Mouse (Mus musculus): ENCODE results near the gene Serpina3f. TPM values are rescaled to one million over a fixed set of nuclear protein-coding genes. Genes with fewer than 3 reads are reported as not detected.

Gene Serpina3f
- 0.28 and 0.37 TPM in 2 replicates for polyA plus RNA-seq (2014; fragmentation: Nextera tagmentation; extraction: Ambion mirVana)

DNA sequence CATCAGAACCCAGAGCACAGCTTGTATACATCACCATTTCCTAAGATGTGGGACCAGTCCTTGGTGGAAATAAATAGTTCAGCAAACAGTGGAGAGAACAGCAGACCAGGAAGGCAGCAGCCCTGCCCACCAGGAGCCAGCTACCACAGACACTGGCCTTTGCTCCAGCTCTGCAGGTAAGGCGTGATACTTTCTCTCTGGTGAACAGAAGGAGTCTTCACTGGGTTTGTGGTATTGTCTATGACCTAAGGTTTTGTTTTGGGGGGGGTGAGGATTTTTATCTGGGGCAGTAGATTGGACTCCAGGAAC, at the start of gene Serpina3f:
Gene Serpina3f (plus strand): TSS at position 100 of the 309 bp plus-strand sequence.
- H3K27ac ChIP-seq (ENCODE audit: low read depth, low read length) = no peak within 1 kb of the TSS; the same call in 1 of the 2 replicates
- no peaks in the 10 kb centered on the region for H3K4me1 ChIP-seq (replicated peaks; ENCODE audit: control insufficient read depth, insufficient read depth, low read length)
- H3K27me3 ChIP-seq (ENCODE audit: control insufficient read depth, insufficient read depth, low read length) = no peaks in the 10 kb centered on the region
- no peak for ATAC-seq (ENCODE audit: low FRiP score)
- WGBS = 75% methylated on average over 1 of the region's 1 CpGs
- no peak within 1 kb of the TSS for H3K4me2 ChIP-seq (replicated peaks; ENCODE audit: low read depth, low read length)
- H3K4me3 ChIP-seq (ENCODE audit: low read depth, low read length) = no peak within 1 kb of the TSS
- H3K9ac ChIP-seq (ENCODE audit: low read depth, low read length) = no peak within 1 kb of the TSS
- H3K9me3 ChIP-seq (ENCODE audit: control insufficient read depth, low read length) = no peaks in the 10 kb centered on the region
- DNase-seq (ENCODE audit: low spot score) = no peak
- no peaks in the 10 kb centered on the region for H3K36me3 ChIP-seq (ENCODE audit: control insufficient read depth, insufficient read depth, low read length)

DNA sequence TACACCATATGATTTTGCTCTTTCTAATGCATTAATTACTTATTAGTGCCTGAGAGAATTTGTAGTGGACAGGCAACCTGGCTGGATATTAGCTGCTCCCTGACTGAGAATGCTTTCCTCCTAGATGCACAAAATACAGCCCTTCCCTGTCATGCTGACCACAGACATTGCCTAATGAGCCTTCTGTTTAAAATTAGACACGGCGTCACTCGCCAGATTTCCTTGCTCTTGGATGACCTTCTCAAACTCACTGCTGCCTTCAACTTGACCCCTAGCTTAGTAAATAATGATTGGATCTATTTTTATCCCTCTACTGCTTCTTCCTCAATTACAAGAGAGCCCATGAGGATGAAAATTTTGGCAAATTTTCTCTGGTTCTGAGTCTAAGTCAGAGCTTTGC, 39.6 kb upstream of the Serpina3f start:
- DNase-seq (ENCODE audit: low spot score) = no peak
- 75% methylated on average over 3 of the region's 3 CpGs for WGBS
- H3K9me3 ChIP-seq (ENCODE audit: control insufficient read depth, low read length) = no peaks in the 10 kb centered on the region
- no peak overlapping the region for H3K27ac ChIP-seq (ENCODE audit: low read depth, low read length)
- H3K4me1 ChIP-seq (replicated peaks; ENCODE audit: control insufficient read depth, insufficient read depth, low read length) = no peaks in the 10 kb centered on the region
- H3K27me3 ChIP-seq (ENCODE audit: control insufficient read depth, insufficient read depth, low read length) = no peaks in the 10 kb centered on the region
- no peak overlapping the region for H3K4me2 ChIP-seq (replicated peaks; ENCODE audit: low read depth, low read length)
- no peaks in the 10 kb centered on the region for H3K36me3 ChIP-seq (ENCODE audit: control insufficient read depth, insufficient read depth, low read length)
- ATAC-seq (ENCODE audit: low FRiP score) = no peak
- H3K4me3 ChIP-seq (ENCODE audit: low read depth, low read length) = no peak overlapping the region
- H3K9ac ChIP-seq (ENCODE audit: low read depth, low read length) = no peak overlapping the region

GRCm38 (mm10) chr12:104175636-104176035, 38.7 kb upstream of the Serpina3f start:
- no peak overlapping the region for H3K27ac ChIP-seq (ENCODE audit: low read depth, low read length)
- no peak overlapping the region for H3K4me3 ChIP-seq (ENCODE audit: low read depth, low read length)
- H3K9me3 ChIP-seq (ENCODE audit: control insufficient read depth, low read length) = no peaks in the 10 kb centered on the region
- ATAC-seq (ENCODE audit: low FRiP score) = no peak
- no peaks in the 10 kb centered on the region for H3K4me1 ChIP-seq (replicated peaks; ENCODE audit: control insufficient read depth, insufficient read depth, low read length)
- H3K9ac ChIP-seq (ENCODE audit: low read depth, low read length) = no peak overlapping the region
- no peaks in the 10 kb centered on the region for H3K27me3 ChIP-seq (ENCODE audit: control insufficient read depth, insufficient read depth, low read length)
- H3K4me2 ChIP-seq (replicated peaks; ENCODE audit: low read depth, low read length) = no peak overlapping the region
- DNase-seq (ENCODE audit: low spot score) = no peak
- WGBS = 84% methylated on average over 3 of the region's 3 CpGs
- no peaks in the 10 kb centered on the region for H3K36me3 ChIP-seq (ENCODE audit: control insufficient read depth, insufficient read depth, low read length)

DNA sequence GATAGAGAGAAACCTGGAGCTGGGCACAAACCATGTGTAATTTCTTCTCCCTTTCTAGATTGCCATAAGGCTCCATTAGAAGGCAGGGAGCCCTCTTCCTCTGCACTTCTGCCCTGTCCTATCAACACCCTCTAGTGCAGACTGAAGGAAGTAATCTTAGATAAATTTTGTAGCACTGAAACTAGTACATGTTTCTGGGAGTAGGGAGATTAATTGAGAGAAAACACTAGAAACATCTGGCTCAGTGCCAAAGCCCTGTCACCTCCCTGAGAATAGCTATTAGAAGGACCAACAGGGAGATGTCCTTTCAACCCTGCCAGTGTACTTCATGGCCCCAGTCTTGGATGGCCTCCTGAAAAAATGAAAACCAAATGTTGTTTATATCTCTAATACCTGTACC, 35.8 kb upstream of the Serpina3f start:
- Histone ChIP-seq H3K4me3 (ENCODE audit: low read depth, low read length) (no peak overlapping the region), H3K27me3 (ENCODE audit: control insufficient read depth, insufficient read depth, low read length) (no peaks in the 10 kb centered on the region), H3K4me1 (replicated peaks; ENCODE audit: control insufficient read depth, insufficient read depth, low read length) (no peaks in the 10 kb centered on the region), H3K9ac (ENCODE audit: low read depth, low read length) (no peak overlapping the region), H3K36me3 (ENCODE audit: control insufficient read depth, insufficient read depth, low read length) (no peaks in the 10 kb centered on the region), H3K4me2 (replicated peaks; ENCODE audit: low read depth, low read length) (no peak overlapping the region), H3K27ac (ENCODE audit: low read depth, low read length) (no peak overlapping the region), H3K9me3 (ENCODE audit: control insufficient read depth, low read length) (no peaks in the 10 kb centered on the region)
- DNase-seq (ENCODE audit: low spot score) (no peak), ATAC-seq (ENCODE audit: low FRiP score) (no peak)

GRCm38 (mm10) chr12:104178987-104179386, 35.4 kb upstream of the Serpina3f start:
- Histone ChIP-seq H3K9me3 (ENCODE audit: control insufficient read depth, low read length) (no peaks in the 10 kb centered on the region), H3K27ac (ENCODE audit: low read depth, low read length) (no peak overlapping the region), H3K4me2 (replicated peaks; ENCODE audit: low read depth, low read length) (no peak overlapping the region), H3K4me3 (ENCODE audit: low read depth, low read length) (no peak overlapping the region), H3K4me1 (replicated peaks; ENCODE audit: control insufficient read depth, insufficient read depth, low read length) (no peaks in the 10 kb centered on the region), H3K36me3 (ENCODE audit: control insufficient read depth, insufficient read depth, low read length) (no peaks in the 10 kb centered on the region), H3K9ac (ENCODE audit: low read depth, low read length) (no peak overlapping the region), H3K27me3 (ENCODE audit: control insufficient read depth, insufficient read depth, low read length) (no peaks in the 10 kb centered on the region)
- ATAC-seq (ENCODE audit: low FRiP score) (no peak), DNase-seq (ENCODE audit: low spot score) (no peak)
- 81% methylated on average over 2 of the region's 2 CpGs for WGBS

- Histone ChIP-seq H3K9ac (ENCODE audit: low read depth, low read length) (no peak overlapping the region), H3K27ac (ENCODE audit: low read depth, low read length) (no peak overlapping the region), H3K27me3 (ENCODE audit: control insufficient read depth, insufficient read depth, low read length) (no peaks in the 10 kb centered on the region), H3K4me3 (ENCODE audit: low read depth, low read length) (no peak overlapping the region), H3K4me1 (replicated peaks; ENCODE audit: control insufficient read depth, insufficient read depth, low read length) (no peaks in the 10 kb centered on the region), H3K4me2 (replicated peaks; ENCODE audit: low read depth, low read length) (no peak overlapping the region), H3K9me3 (ENCODE audit: control insufficient read depth, low read length) (no peaks in the 10 kb centered on the region), H3K36me3 (ENCODE audit: control insufficient read depth, insufficient read depth, low read length) (no peaks in the 10 kb centered on the region)
- 82% methylated on average over 4 of the region's 4 CpGs for WGBS
- no peak for DNase-seq (ENCODE audit: low spot score)
- ATAC-seq (ENCODE audit: low FRiP score) = no peak
Measured at GRCm38 (mm10) chr12:104185046-104185445, 29.3 kb upstream of the Serpina3f start.

DNA sequence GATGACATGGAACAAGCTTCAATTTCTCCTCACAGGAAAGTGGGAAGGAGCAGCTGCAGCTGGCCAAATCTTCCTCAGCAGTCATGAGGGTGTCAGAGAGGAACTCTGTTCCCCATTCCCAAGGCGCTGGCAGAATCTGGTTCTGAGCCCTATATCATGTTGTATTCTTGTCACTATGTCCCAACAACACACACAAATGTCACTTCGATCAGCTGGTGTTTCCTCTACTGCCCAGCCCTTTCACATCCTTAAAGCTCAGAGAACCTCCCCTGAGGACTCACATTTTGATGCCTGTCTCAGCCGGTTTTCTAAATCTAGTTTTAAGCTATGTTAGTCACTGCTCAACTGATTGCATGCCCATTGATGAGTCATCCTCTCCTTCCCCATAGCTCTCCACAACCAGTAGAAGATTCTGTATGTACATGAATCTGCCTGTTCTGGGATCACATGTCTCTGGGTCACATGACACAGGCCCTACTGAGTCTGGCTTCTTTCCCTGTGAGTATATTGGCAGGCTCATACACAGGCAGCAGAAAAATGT, 28.2 kb upstream of the Serpina3f start:
- DNase-seq (ENCODE audit: low spot score) (no peak), ATAC-seq (ENCODE audit: low FRiP score) (no peak)
- H3K4me1 ChIP-seq (replicated peaks; ENCODE audit: control insufficient read depth, insufficient read depth, low read length) = no peaks in the 10 kb centered on the region
- no peaks in the 10 kb centered on the region for H3K27me3 ChIP-seq (ENCODE audit: control insufficient read depth, insufficient read depth, low read length)
- no peaks in the 10 kb centered on the region for H3K9me3 ChIP-seq (ENCODE audit: control insufficient read depth, low read length)
- no peak overlapping the region for H3K9ac ChIP-seq (ENCODE audit: low read depth, low read length)
- H3K4me2 ChIP-seq (replicated peaks; ENCODE audit: low read depth, low read length) = no peak overlapping the region
- no peak overlapping the region for H3K4me3 ChIP-seq (ENCODE audit: low read depth, low read length)
- no peak overlapping the region for H3K27ac ChIP-seq (ENCODE audit: low read depth, low read length)
- WGBS = 89% methylated on average over 3 of the region's 3 CpGs
- no peaks in the 10 kb centered on the region for H3K36me3 ChIP-seq (ENCODE audit: control insufficient read depth, insufficient read depth, low read length)

GRCm38 (mm10) chr12:104189246-104189645, 25.1 kb upstream of the Serpina3f start:
- WGBS = 83% methylated on average over 2 of the region's 2 CpGs
- no peak overlapping the region for H3K4me2 ChIP-seq (replicated peaks; ENCODE audit: low read depth, low read length)
- no peak for ATAC-seq (ENCODE audit: low FRiP score)

GRCm38 (mm10) chr12:104190852-104191251, 23.5 kb upstream of the Serpina3f start:
- no peaks in the 10 kb centered on the region for H3K36me3 ChIP-seq (ENCODE audit: control insufficient read depth, insufficient read depth, low read length)
- ATAC-seq (ENCODE audit: low FRiP score) = no peak
- H3K27ac ChIP-seq (ENCODE audit: low read depth, low read length) = no peak overlapping the region
- H3K4me3 ChIP-seq (ENCODE audit: low read depth, low read length) = no peak overlapping the region
- no peaks in the 10 kb centered on the region for H3K4me1 ChIP-seq (replicated peaks; ENCODE audit: control insufficient read depth, insufficient read depth, low read length)
- no peak overlapping the region for H3K9ac ChIP-seq (ENCODE audit: low read depth, low read length)
- no peak overlapping the region for H3K4me2 ChIP-seq (replicated peaks; ENCODE audit: low read depth, low read length)
- H3K9me3 ChIP-seq (ENCODE audit: control insufficient read depth, low read length) = no peaks in the 10 kb centered on the region
- no peaks in the 10 kb centered on the region for H3K27me3 ChIP-seq (ENCODE audit: control insufficient read depth, insufficient read depth, low read length)
- no peak for DNase-seq (ENCODE audit: low spot score)

More at GRCm38 (mm10) chr12:104189246-104189645, 25.1 kb upstream of the Serpina3f start:
- Histone ChIP-seq H3K4me3 (ENCODE audit: low read depth, low read length) (no peak overlapping the region), H3K9ac (ENCODE audit: low read depth, low read length) (no peak overlapping the region), H3K36me3 (ENCODE audit: control insufficient read depth, insufficient read depth, low read length) (no peaks in the 10 kb centered on the region), H3K27me3 (ENCODE audit: control insufficient read depth, insufficient read depth, low read length) (no peaks in the 10 kb centered on the region), H3K4me1 (replicated peaks; ENCODE audit: control insufficient read depth, insufficient read depth, low read length) (no peaks in the 10 kb centered on the region), H3K27ac (ENCODE audit: low read depth, low read length) (no peak overlapping the region), H3K9me3 (ENCODE audit: control insufficient read depth, low read length) (no peaks in the 10 kb centered on the region)
- no peak for DNase-seq (ENCODE audit: low spot score)

Data from hindbrain, embryonic 11.5 days (tissue).